21 mouse cellular contexts compared by ENCODE assay signal in the genomic region with DNA sequence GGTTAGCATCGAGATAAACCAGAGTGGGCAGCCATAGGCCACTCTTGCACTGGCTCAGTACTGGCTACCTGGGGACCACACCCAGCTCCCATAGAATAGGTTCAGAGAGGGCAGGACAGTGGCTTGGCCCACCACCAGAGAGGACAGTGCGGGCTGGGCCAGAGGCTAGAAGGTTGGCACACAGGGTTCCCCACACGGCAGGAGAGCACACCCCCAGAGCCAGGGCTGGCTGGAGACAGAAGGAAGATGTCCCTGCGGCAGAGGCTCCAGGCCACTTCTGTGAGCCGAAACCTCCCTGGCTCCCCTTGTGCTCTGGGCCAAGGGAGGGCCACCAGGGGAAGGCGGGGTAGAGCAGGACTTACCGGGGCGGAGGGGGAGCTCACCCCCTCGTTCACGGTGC. TPM values are rescaled to one million over a fixed set of nuclear protein-coding genes. Genes with fewer than 3 reads are reported as not detected.
DNase-seq lines count a peak whose midpoint lies in the region; ATAC-seq and TF ChIP-seq lines count a peak whose summit lies in the region.
"Had no signal": no experiment of that assay in that cellular context is flagged by ENCODE, and none has a peak within 500 bp of the region (broad histone marks: within the 10 kb centered on the region; RNA-seq: fewer than 3 reads in every experiment).

No protein-coding gene starts in this region.

- peak overlapping the region; percentile 71 for H3K27ac ChIP-seq in cerebellum, adult 2 months (ENCODE audit: insufficient read depth, low read length)
- H3K27ac ChIP-seq in embryonic facial prominence, embryonic 13.5 days: no peak overlapping the region
- H3K27ac ChIP-seq in embryonic facial prominence, embryonic 10.5 days (replicated peaks): no peak overlapping the region
- H3K27ac ChIP-seq in hindbrain, postnatal 0 days: peak overlapping the region; percentile 29; the same call in 1 of the 2 replicates
- no peak overlapping the region for H3K27ac ChIP-seq in hindbrain, embryonic 11.5 days (ENCODE audit: low read depth, low read length)
- H3K27ac ChIP-seq: embryonic facial prominence, embryonic 12.5 days; embryonic facial prominence, embryonic 15.5 days; forebrain, embryonic 10.5 days; forebrain, embryonic 12.5 days had no signal

- no peak for TF ChIP-seq POLR2A in cerebellum, adult 2 months (IDR thresholded peaks at IDR 0.05; ENCODE audit: borderline replicate concordance, insufficient read depth, low read length)

- H3K4me1 ChIP-seq in cerebellum, adult 2 months (ENCODE audit: control insufficient read depth, insufficient read depth, low read length): peaks cover 38% of the 10 kb centered on the region
- H3K4me1 ChIP-seq in embryonic facial prominence, embryonic 13.5 days: peaks cover 17% of the 10 kb centered on the region
- H3K4me1 ChIP-seq in embryonic facial prominence, embryonic 10.5 days: peaks cover 39% of the 10 kb centered on the region
- H3K4me1 ChIP-seq in hindbrain, postnatal 0 days (ENCODE audit: insufficient read depth, low read length): no peaks in the 10 kb centered on the region
- peaks cover 5% of the 10 kb centered on the region; the same call in 1 of the 2 replicates for H3K4me1 ChIP-seq in hindbrain, embryonic 11.5 days (replicated peaks; ENCODE audit: control insufficient read depth, insufficient read depth, low read length)

- 0 out of 2 replicates have a peak, but pooled peaks have one; percentile 38 for ATAC-seq in embryonic facial prominence, embryonic 13.5 days (ENCODE audit: insufficient number of reproducible peaks, insufficient read depth, low FRiP score, low TSS enrichment, low read depth)
- no peak for ATAC-seq in hindbrain, postnatal 0 days
- ATAC-seq in hindbrain, embryonic 11.5 days (ENCODE audit: low FRiP score): no peak
- ATAC-seq: CD4-positive, CD25-positive, alpha-beta regulatory T cell, adult 4 months; forebrain, embryonic 14.5 days; forebrain, embryonic 16.5 days had no signal

- WGBS in cerebellum, adult 2 months: 38% methylated on average over 10 of the region's 10 CpGs
- 88% methylated on average over 10 of the region's 10 CpGs for WGBS in embryonic facial prominence, embryonic 13.5 days
- 90% methylated on average over 10 of the region's 10 CpGs for WGBS in embryonic facial prominence, embryonic 10.5 days
- 94% methylated on average over 10 of the region's 10 CpGs for WGBS in hindbrain, postnatal 0 days
- 93% methylated on average over 10 of the region's 10 CpGs for WGBS in hindbrain, embryonic 11.5 days

- TF ChIP-seq CTCF in cerebellum, adult 2 months (IDR thresholded peaks at IDR 0.05; ENCODE audit: borderline replicate concordance, insufficient read depth, low read depth, low read length): no peak
- no peak for TF ChIP-seq CTCF in hindbrain, postnatal 0 days (IDR thresholded peaks at IDR 0.05; ENCODE audit: low read depth)

- H3K9me3 ChIP-seq in embryonic facial prominence, embryonic 13.5 days: no peaks in the 10 kb centered on the region
- H3K9me3 ChIP-seq in embryonic facial prominence, embryonic 10.5 days: no peaks in the 10 kb centered on the region
- no peaks in the 10 kb centered on the region for H3K9me3 ChIP-seq in hindbrain, postnatal 0 days (ENCODE audit: low read length)
- no peaks in the 10 kb centered on the region for H3K9me3 ChIP-seq in hindbrain, embryonic 11.5 days (ENCODE audit: control insufficient read depth, low read length)
- H3K9me3 ChIP-seq: embryonic facial prominence, embryonic 12.5 days; embryonic facial prominence, embryonic 15.5 days; forebrain, embryonic 10.5 days; forebrain, embryonic 12.5 days had no signal

- no peaks in the 10 kb centered on the region for H3K27me3 ChIP-seq in cerebellum, adult 2 months (ENCODE audit: control insufficient read depth, insufficient read depth, low read length)
- H3K27me3 ChIP-seq in embryonic facial prominence, embryonic 13.5 days: no peaks in the 10 kb centered on the region
- H3K27me3 ChIP-seq in embryonic facial prominence, embryonic 10.5 days (replicated peaks; ENCODE audit: low read depth, poor library complexity, severe bottlenecking): peaks cover 5% of the 10 kb centered on the region; the same call in 1 of the 2 replicates
- H3K27me3 ChIP-seq in hindbrain, postnatal 0 days (ENCODE audit: insufficient read depth, low read length): no peaks in the 10 kb centered on the region
- H3K27me3 ChIP-seq in hindbrain, embryonic 11.5 days (ENCODE audit: control insufficient read depth, insufficient read depth, low read length): no peaks in the 10 kb centered on the region
- H3K27me3 ChIP-seq: CH12.LX; embryonic facial prominence, embryonic 12.5 days; embryonic facial prominence, embryonic 15.5 days; forebrain, embryonic 12.5 days had no signal

- peaks cover 17% of the 10 kb centered on the region for H3K36me3 ChIP-seq in embryonic facial prominence, embryonic 13.5 days
- peaks cover 30% of the 10 kb centered on the region for H3K36me3 ChIP-seq in embryonic facial prominence, embryonic 10.5 days (replicated peaks)
- H3K36me3 ChIP-seq in hindbrain, postnatal 0 days (ENCODE audit: insufficient read depth, low read length): no peaks in the 10 kb centered on the region
- H3K36me3 ChIP-seq in hindbrain, embryonic 11.5 days (ENCODE audit: control insufficient read depth, insufficient read depth, low read length): no peaks in the 10 kb centered on the region

- H3K4me2 ChIP-seq in embryonic facial prominence, embryonic 13.5 days: no peak overlapping the region
- H3K4me2 ChIP-seq in hindbrain, postnatal 0 days (ENCODE audit: low read depth, low read length): no peak overlapping the region
- H3K4me2 ChIP-seq in hindbrain, embryonic 11.5 days (replicated peaks; ENCODE audit: low read depth, low read length): no peak overlapping the region
- H3K4me2 ChIP-seq: embryonic facial prominence, embryonic 12.5 days; embryonic facial prominence, embryonic 15.5 days; forebrain, embryonic 12.5 days had no signal

- H3K4me3 ChIP-seq in cerebellum, adult 2 months (replicated peaks; ENCODE audit: insufficient read depth, low read depth, low read length): no peak overlapping the region
- H3K4me3 ChIP-seq in embryonic facial prominence, embryonic 13.5 days: no peak overlapping the region
- no peak overlapping the region for H3K4me3 ChIP-seq in embryonic facial prominence, embryonic 10.5 days
- no peak overlapping the region for H3K4me3 ChIP-seq in hindbrain, postnatal 0 days (ENCODE audit: low read length)
- no peak overlapping the region for H3K4me3 ChIP-seq in hindbrain, embryonic 11.5 days (ENCODE audit: low read depth, low read length)
- H3K4me3 ChIP-seq: embryonic facial prominence, embryonic 12.5 days; embryonic facial prominence, embryonic 15.5 days; erythroblast, embryonic 14.5 days; forebrain, embryonic 10.5 days; forebrain, embryonic 12.5 days had no signal

- H3K9ac ChIP-seq in embryonic facial prominence, embryonic 13.5 days: no peak overlapping the region
- no peak overlapping the region for H3K9ac ChIP-seq in hindbrain, postnatal 0 days (replicated peaks; ENCODE audit: low read length)
- no peak overlapping the region for H3K9ac ChIP-seq in hindbrain, embryonic 11.5 days (ENCODE audit: low read depth, low read length)
- H3K9ac ChIP-seq: embryonic facial prominence, embryonic 12.5 days; embryonic facial prominence, embryonic 15.5 days; forebrain, embryonic 12.5 days had no signal

- no peak for DNase-seq in cerebellum, adult 2 months
- DNase-seq in cerebellum, postnatal 4 days (ENCODE audit: low spot score in 2 of 2): no peak
- DNase-seq in embryonic facial prominence, embryonic 10.5 days (ENCODE audit: low spot score): no peak
- no peak for DNase-seq in hindbrain, postnatal 0 days (ENCODE audit: low spot score)
- no peak for DNase-seq in hindbrain, embryonic 11.5 days (ENCODE audit: low spot score)
- DNase-seq: adrenal gland, adult 2 months; adrenal gland, postnatal 10 days; adrenal gland, postnatal 25 days; B cell, adult 2 months; cerebellum, adult 11 months; embryo, embryonic 11 days had no signal

RNA-seq across cellular contexts. Expression of gene Agtrap, which starts 6.6 kb away (rescaled TPM):
- 9.8 and 10.2 TPM in 2 replicates for polyA plus RNA-seq in cerebellum, adult 2 months (2012; rRNA removed)
- polyA plus RNA-seq in embryonic facial prominence, embryonic 13.5 days (2015; fragmentation: Nextera tagmentation; extraction: Ambion mirVana): 9.7 and 10.1 TPM in 2 replicates
- polyA plus RNA-seq in embryonic facial prominence, embryonic 10.5 days (2016; fragmentation: Nextera tagmentation; extraction: Ambion mirVana): 13.2 and 14.8 TPM in 2 replicates
- 6.2 and 7.6 TPM in 2 replicates for total RNA-seq in hindbrain, postnatal 0 days (2014; rRNA removed)
- 9.9 and 10.4 TPM in 2 replicates for polyA plus RNA-seq in hindbrain, postnatal 0 days (2015; fragmentation: Nextera tagmentation; extraction: Ambion mirVana)
- 8.8 and 10.9 TPM in 2 replicates for polyA plus RNA-seq in hindbrain, embryonic 11.5 days (2014; fragmentation: Nextera tagmentation; extraction: Ambion mirVana)

RNA-seq across cellular contexts. Expression of gene Mthfr, which starts 42.3 kb away (rescaled TPM):
- 27.2 and 29.8 TPM in 2 replicates for polyA plus RNA-seq in cerebellum, adult 2 months (2012; rRNA removed)
- 20.8 and 22.4 TPM in 2 replicates for polyA plus RNA-seq in embryonic facial prominence, embryonic 13.5 days (2015; fragmentation: Nextera tagmentation; extraction: Ambion mirVana)
- 25.2 and 25.4 TPM in 2 replicates for polyA plus RNA-seq in embryonic facial prominence, embryonic 10.5 days (2016; fragmentation: Nextera tagmentation; extraction: Ambion mirVana)
- 46.0 and 52.4 TPM in 2 replicates for total RNA-seq in hindbrain, postnatal 0 days (2014; rRNA removed)
- polyA plus RNA-seq in hindbrain, postnatal 0 days (2015; fragmentation: Nextera tagmentation; extraction: Ambion mirVana): 9.3 and 10.6 TPM in 2 replicates
- polyA plus RNA-seq in hindbrain, embryonic 11.5 days (2014; fragmentation: Nextera tagmentation; extraction: Ambion mirVana): 18.0 and 19.6 TPM in 2 replicates

RNA-seq across cellular contexts. Expression of gene Clcn6, which starts 42.6 kb away (rescaled TPM):
- 56.8 and 59.4 TPM in 2 replicates for polyA plus RNA-seq in cerebellum, adult 2 months (2012; rRNA removed)
- 8.7 and 8.8 TPM in 2 replicates for polyA plus RNA-seq in embryonic facial prominence, embryonic 13.5 days (2015; fragmentation: Nextera tagmentation; extraction: Ambion mirVana)
- 10.3 and 12.0 TPM in 2 replicates for polyA plus RNA-seq in embryonic facial prominence, embryonic 10.5 days (2016; fragmentation: Nextera tagmentation; extraction: Ambion mirVana)
- total RNA-seq in hindbrain, postnatal 0 days (2014; rRNA removed): 58.6 and 60.7 TPM in 2 replicates
- polyA plus RNA-seq in hindbrain, postnatal 0 days (2015; fragmentation: Nextera tagmentation; extraction: Ambion mirVana): 22.0 and 24.4 TPM in 2 replicates
- polyA plus RNA-seq in hindbrain, embryonic 11.5 days (2014; fragmentation: Nextera tagmentation; extraction: Ambion mirVana): 21.7 and 26.2 TPM in 2 replicates

RNA-seq across cellular contexts. Expression of gene Mad2l2, which starts 49.0 kb away (rescaled TPM):
- polyA plus RNA-seq in cerebellum, adult 2 months (2012; rRNA removed): 31.8 and 36.0 TPM in 2 replicates
- 70.6 and 76.3 TPM in 2 replicates for polyA plus RNA-seq in embryonic facial prominence, embryonic 13.5 days (2015; fragmentation: Nextera tagmentation; extraction: Ambion mirVana)
- 63.3 and 67.3 TPM in 2 replicates for polyA plus RNA-seq in embryonic facial prominence, embryonic 10.5 days (2016; fragmentation: Nextera tagmentation; extraction: Ambion mirVana)
- 39.9 and 56.5 TPM in 2 replicates for total RNA-seq in hindbrain, postnatal 0 days (2014; rRNA removed)
- polyA plus RNA-seq in hindbrain, postnatal 0 days (2015; fragmentation: Nextera tagmentation; extraction: Ambion mirVana): 99.7 and 102 TPM in 2 replicates
- 82.5 and 88.2 TPM in 2 replicates for polyA plus RNA-seq in hindbrain, embryonic 11.5 days (2014; fragmentation: Nextera tagmentation; extraction: Ambion mirVana)

RNA-seq across cellular contexts. Expression of gene Draxin, which starts 49.3 kb away (rescaled TPM):
- polyA plus RNA-seq in cerebellum, adult 2 months (2012; rRNA removed): 0.30 and 0.33 TPM in 2 replicates
- 0.78 and 1.1 TPM in 2 replicates for polyA plus RNA-seq in embryonic facial prominence, embryonic 13.5 days (2015; fragmentation: Nextera tagmentation; extraction: Ambion mirVana)
- polyA plus RNA-seq in embryonic facial prominence, embryonic 10.5 days (2016; fragmentation: Nextera tagmentation; extraction: Ambion mirVana): 1.5 and 2.4 TPM in 2 replicates
- 42.3 and 44.9 TPM in 2 replicates for total RNA-seq in hindbrain, postnatal 0 days (2014; rRNA removed)
- 7.2 TPM in 2 replicates for polyA plus RNA-seq in hindbrain, postnatal 0 days (2015; fragmentation: Nextera tagmentation; extraction: Ambion mirVana)
- 12.8 and 13.8 TPM in 2 replicates for polyA plus RNA-seq in hindbrain, embryonic 11.5 days (2014; fragmentation: Nextera tagmentation; extraction: Ambion mirVana)
- polyA plus RNA-seq: CD4-positive, CD25-positive, alpha-beta regulatory T cell, adult 4 months; erythroblast, embryonic 14.5 days had no signal

Comparison
In these comparisons a context has a peak if more than half of its experiments do, and no peak if none do; other contexts are left out.
1. H3K27ac ChIP-seq: peak in cerebellum, adult 2 months (single experiment) and hindbrain, postnatal 0 days (single experiment); none in embryonic facial prominence, embryonic 13.5 days (single experiment), embryonic facial prominence, embryonic 10.5 days (single experiment) and hindbrain, embryonic 11.5 days (single experiment).